Mouse (Mus musculus): ENCODE results near the gene Ube2t. TPM values are rescaled to one million over a fixed set of nuclear protein-coding genes. Genes with fewer than 3 reads are reported as not detected.

The Ube2t gene
- polyA plus RNA-seq, 1 experiment from 2014 or later = 4.7 TPM

GRCm38 (mm10) chr1:134987962-134988341, 25.6 kb downstream of the Ube2t start:
- Histone ChIP-seq H3K4me3 (ENCODE audit: low read depth, low read length) (peak overlapping the region; percentile 12; the same call in 1 of the 2 replicates), H3K4me1 (ENCODE audit: insufficient read depth, low read depth, low read length) (no peaks in the 10 kb centered on the region), H3K4me2 (replicated peaks; ENCODE audit: low read depth, low read length) (peak overlapping the region; percentile 54), H3K27ac (ENCODE audit: low read length) (no peak overlapping the region), H3K9me3 (ENCODE audit: low read length) (no peaks in the 10 kb centered on the region), H3K9ac (replicated peaks; ENCODE audit: low read depth) (no peak overlapping the region), H3K27me3 (replicated peaks; ENCODE audit: insufficient read depth, low read length) (0 out of 2 replicates have a peak, but pooled peaks cover 3% of the 10 kb centered on the region), H3K36me3 (ENCODE audit: insufficient read depth, low read length) (no peaks in the 10 kb centered on the region)
- ATAC-seq (0 out of 2 replicates have a peak, but pooled peaks have one; percentile 13), DNase-seq (ENCODE audit: low spot score) (no peak)
- no peak for TF ChIP-seq CTCF (IDR thresholded peaks at IDR 0.05)
- no peak for TF ChIP-seq EP300 (IDR thresholded peaks at IDR 0.05)
- WGBS = 6% methylated on average over 14 of the region's 14 CpGs

- H3K4me3 ChIP-seq (ENCODE audit: low read depth, low read length) = no peak overlapping the region
- H3K9me3 ChIP-seq (ENCODE audit: low read length) = no peaks in the 10 kb centered on the region
- peak; percentile 88 for DNase-seq (ENCODE audit: low spot score)
- ATAC-seq = no peak
- TF ChIP-seq CTCF (IDR thresholded peaks at IDR 0.05) (peak; percentile 95), EP300 (IDR thresholded peaks at IDR 0.05) (no peak)
- no peak overlapping the region for H3K9ac ChIP-seq (replicated peaks; ENCODE audit: low read depth)
- no peaks in the 10 kb centered on the region for H3K4me1 ChIP-seq (ENCODE audit: insufficient read depth, low read depth, low read length)
- H3K36me3 ChIP-seq (ENCODE audit: insufficient read depth, low read length) = no peaks in the 10 kb centered on the region
- 6% methylated on average over 7 of the region's 7 CpGs for WGBS
- 0 out of 2 replicates have a peak, but pooled peaks cover 3% of the 10 kb centered on the region for H3K27me3 ChIP-seq (replicated peaks; ENCODE audit: insufficient read depth, low read length)
- no peak overlapping the region for H3K27ac ChIP-seq (ENCODE audit: low read length)
- H3K4me2 ChIP-seq (replicated peaks; ENCODE audit: low read depth, low read length) = no peak overlapping the region
Observed at GRCm38 (mm10) chr1:134989372-134989771, 27.0 kb downstream of the Ube2t start.

- ATAC-seq (no peak), DNase-seq (ENCODE audit: low spot score) (no peak)
- Histone ChIP-seq H3K27ac (ENCODE audit: low read length) (no peak overlapping the region), H3K9ac (replicated peaks; ENCODE audit: low read depth) (no peak overlapping the region), H3K4me2 (replicated peaks; ENCODE audit: low read depth, low read length) (no peak overlapping the region), H3K9me3 (ENCODE audit: low read length) (no peaks in the 10 kb centered on the region), H3K27me3 (replicated peaks; ENCODE audit: insufficient read depth, low read length) (0 out of 2 replicates have a peak, but pooled peaks cover 9% of the 10 kb centered on the region), H3K4me3 (ENCODE audit: low read depth, low read length) (no peak overlapping the region), H3K36me3 (ENCODE audit: insufficient read depth, low read length) (no peaks in the 10 kb centered on the region), H3K4me1 (ENCODE audit: insufficient read depth, low read depth, low read length) (no peaks in the 10 kb centered on the region)
- no peak for TF ChIP-seq EP300 (IDR thresholded peaks at IDR 0.05)
- no peak for TF ChIP-seq CTCF (IDR thresholded peaks at IDR 0.05)
- WGBS = 26% methylated on average over 8 of the region's 8 CpGs
Observed at GRCm38 (mm10) chr1:134992046-134992645, 29.8 kb downstream of the Ube2t start.

- 48% methylated on average over 3 of the region's 3 CpGs for WGBS
- no peak overlapping the region for H3K4me2 ChIP-seq (replicated peaks; ENCODE audit: low read depth, low read length)
- no peak overlapping the region for H3K9ac ChIP-seq (replicated peaks; ENCODE audit: low read depth)
- H3K27ac ChIP-seq (ENCODE audit: low read length) = no peak overlapping the region
- ATAC-seq (peak; percentile 54), DNase-seq (ENCODE audit: low spot score) (no peak)
- no peaks in the 10 kb centered on the region for H3K4me1 ChIP-seq (ENCODE audit: insufficient read depth, low read depth, low read length)
- no peak for TF ChIP-seq EP300 (IDR thresholded peaks at IDR 0.05)
- no peak for TF ChIP-seq CTCF (IDR thresholded peaks at IDR 0.05)
- H3K9me3 ChIP-seq (ENCODE audit: low read length) = no peaks in the 10 kb centered on the region
- no peak overlapping the region for H3K4me3 ChIP-seq (ENCODE audit: low read depth, low read length)
- H3K27me3 ChIP-seq (replicated peaks; ENCODE audit: insufficient read depth, low read length) = 0 out of 2 replicates have a peak, but pooled peaks cover 12% of the 10 kb centered on the region
- no peaks in the 10 kb centered on the region for H3K36me3 ChIP-seq (ENCODE audit: insufficient read depth, low read length)
Observed at GRCm38 (mm10) chr1:134994739-134995138, 32.4 kb downstream of the Ube2t start.

GRCm38 (mm10) chr1:134995437-134995836, 33.1 kb downstream of the Ube2t start:
- Histone ChIP-seq H3K4me2 (replicated peaks; ENCODE audit: low read depth, low read length) (no peak overlapping the region), H3K4me3 (ENCODE audit: low read depth, low read length) (no peak overlapping the region), H3K27ac (ENCODE audit: low read length) (no peak overlapping the region), H3K27me3 (replicated peaks; ENCODE audit: insufficient read depth, low read length) (0 out of 2 replicates have a peak, but pooled peaks cover 10% of the 10 kb centered on the region), H3K4me1 (ENCODE audit: insufficient read depth, low read depth, low read length) (no peaks in the 10 kb centered on the region), H3K9me3 (ENCODE audit: low read length) (no peaks in the 10 kb centered on the region), H3K9ac (replicated peaks; ENCODE audit: low read depth) (no peak overlapping the region), H3K36me3 (ENCODE audit: insufficient read depth, low read length) (no peaks in the 10 kb centered on the region)
- WGBS = 80% methylated on average over 4 of the region's 4 CpGs
- TF ChIP-seq CTCF (IDR thresholded peaks at IDR 0.05) (no peak), EP300 (IDR thresholded peaks at IDR 0.05) (no peak)
- ATAC-seq (no peak), DNase-seq (ENCODE audit: low spot score) (no peak)

- no peak overlapping the region for H3K4me3 ChIP-seq (ENCODE audit: low read depth, low read length)
- WGBS = 14% methylated on average over 1 of the region's 1 CpGs
- no peaks in the 10 kb centered on the region for H3K36me3 ChIP-seq (ENCODE audit: insufficient read depth, low read length)
- 0 out of 2 replicates have a peak, but pooled peaks cover 9% of the 10 kb centered on the region for H3K27me3 ChIP-seq (replicated peaks; ENCODE audit: insufficient read depth, low read length)
- no peak overlapping the region for H3K9ac ChIP-seq (replicated peaks; ENCODE audit: low read depth)
- TF ChIP-seq EP300 (IDR thresholded peaks at IDR 0.05) = no peak
- no peak for ATAC-seq
- H3K4me1 ChIP-seq (ENCODE audit: insufficient read depth, low read depth, low read length) = no peaks in the 10 kb centered on the region
- H3K4me2 ChIP-seq (replicated peaks; ENCODE audit: low read depth, low read length) = no peak overlapping the region
- H3K27ac ChIP-seq (ENCODE audit: low read length) = no peak overlapping the region
- DNase-seq (ENCODE audit: low spot score) = no peak
- H3K9me3 ChIP-seq (ENCODE audit: low read length) = no peaks in the 10 kb centered on the region
Observed at GRCm38 (mm10) chr1:134995954-134996353, 33.6 kb downstream of the Ube2t start.

Data from lung, postnatal 0 days (tissue).